Mouse (Mus musculus): Measurements from ENCODE around the gene Aqp8. TPM values are rescaled to one million over a fixed set of nuclear protein-coding genes. Genes with fewer than 3 reads are reported as not detected.

Gene Aqp8
- total and polyA plus RNA-seq, 3 experiments: 1.7 to 6.2 (median 5.2) TPM

DNA sequence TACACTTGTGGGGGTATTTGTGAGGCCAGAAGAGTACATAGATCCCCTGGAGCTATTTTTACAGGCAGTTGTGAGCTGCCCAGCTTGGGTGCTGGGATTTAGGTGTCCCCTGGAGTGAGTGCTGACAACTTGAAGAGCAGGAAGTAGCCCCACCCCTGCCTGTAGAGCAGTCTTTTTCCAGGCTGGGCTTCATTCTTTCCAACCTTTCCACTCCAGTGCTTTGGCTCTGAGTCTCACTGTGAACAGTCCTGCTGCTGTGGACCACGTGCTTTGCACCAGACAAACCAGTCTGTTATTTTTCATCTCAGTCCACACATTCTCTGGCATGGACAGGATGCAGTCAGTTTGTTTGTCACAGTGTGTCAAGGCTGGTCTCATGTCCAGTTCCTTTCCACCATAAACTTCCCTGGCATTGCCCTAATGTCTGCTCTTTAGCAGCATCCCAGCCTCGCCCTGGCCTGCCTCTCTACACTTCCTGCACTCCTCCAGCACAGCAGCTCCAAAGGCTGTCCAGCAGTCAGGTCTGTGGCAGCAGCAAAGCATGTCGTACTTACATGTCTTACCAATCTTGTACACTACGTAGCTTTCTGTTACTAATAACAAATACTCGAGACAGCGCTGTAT is 36.8 kb upstream of the Aqp8 start:
- Histone ChIP-seq H3K9ac (ENCODE audit: low read depth, low read length) (no peak overlapping the region), H3K36me3 (ENCODE audit: control insufficient read depth, insufficient read depth, low read length) (no peaks in the 10 kb centered on the region), H3K27ac (no peak overlapping the region), H3K4me3 (no peak overlapping the region), H3K27me3 (ENCODE audit: control insufficient read depth, insufficient read depth, low read length) (no peaks in the 10 kb centered on the region), H3K4me1 (ENCODE audit: control insufficient read depth, insufficient read depth, low read length) (no peaks in the 10 kb centered on the region; the same call in 1 of the 2 replicates), H3K79me2 (replicated peaks; ENCODE audit: control insufficient read depth, insufficient read depth, low read length) (no peaks in the 10 kb centered on the region)
- 72% methylated on average over 6 of the region's 6 CpGs for WGBS
- DNase-seq: no peak
- no peak for TF ChIP-seq EP300 (IDR thresholded peaks at IDR 0.05; ENCODE audit: insufficient read depth, low read depth, low read length)
- TF ChIP-seq POLR2A (IDR thresholded peaks at IDR 0.05; ENCODE audit: insufficient read depth, low read depth, low read length): no peak
- no peak for TF ChIP-seq CTCF (IDR thresholded peaks at IDR 0.05)
- intact Hi-C loops (cut with DNase I): no loop called here

DNA sequence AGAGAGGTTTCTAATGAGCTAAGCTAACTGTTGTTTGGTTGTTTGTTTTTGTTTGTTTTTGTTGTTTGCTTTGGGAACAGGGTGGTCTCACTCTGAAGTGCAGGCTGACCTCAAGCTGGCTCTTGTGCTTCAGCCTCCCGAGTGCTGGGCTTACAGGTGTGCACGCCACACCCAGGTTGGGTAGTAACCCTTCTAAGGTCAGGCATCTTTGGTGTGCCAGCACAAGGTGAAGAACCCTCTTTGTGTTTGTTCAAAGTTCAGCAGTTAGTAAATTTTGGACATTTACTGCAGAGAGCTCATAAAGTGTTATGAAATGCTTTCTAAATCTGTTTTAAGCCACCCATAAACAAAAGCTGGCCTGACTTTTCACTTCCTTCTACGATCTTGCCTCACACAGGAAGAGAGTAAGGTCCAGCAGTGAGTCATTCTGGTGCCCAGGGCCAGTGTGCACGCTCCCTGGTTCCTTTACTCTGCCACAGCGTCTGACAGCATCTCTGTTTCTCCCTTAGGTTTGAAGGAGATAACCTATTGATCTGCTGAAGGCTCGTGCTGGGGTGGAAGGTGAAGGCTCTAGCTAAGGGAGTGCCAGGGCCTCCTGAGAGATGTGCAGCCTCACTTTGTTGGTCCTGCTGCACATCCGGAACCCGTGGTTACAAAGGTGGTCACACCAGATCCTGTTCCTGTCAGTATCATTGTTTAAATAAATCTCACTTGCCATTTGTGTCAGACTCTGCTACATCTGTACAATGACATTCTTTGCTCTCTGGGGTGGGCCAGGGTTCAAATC is 32.3 kb upstream of the Aqp8 start:
- intact Hi-C loops (cut with DNase I): no loop called here
- TF ChIP-seq EP300 (IDR thresholded peaks at IDR 0.05; ENCODE audit: insufficient read depth, low read depth, low read length) (no peak), CTCF (IDR thresholded peaks at IDR 0.05) (no peak), POLR2A (IDR thresholded peaks at IDR 0.05; ENCODE audit: insufficient read depth, low read depth, low read length) (no peak)
- Histone ChIP-seq H3K4me1 (ENCODE audit: control insufficient read depth, insufficient read depth, low read length) (no peaks in the 10 kb centered on the region; the same call in 1 of the 2 replicates), H3K9ac (ENCODE audit: low read depth, low read length) (no peak overlapping the region), H3K36me3 (ENCODE audit: control insufficient read depth, insufficient read depth, low read length) (no peaks in the 10 kb centered on the region), H3K79me2 (replicated peaks; ENCODE audit: control insufficient read depth, insufficient read depth, low read length) (no peaks in the 10 kb centered on the region), H3K4me3 (no peak overlapping the region), H3K27ac (no peak overlapping the region; the same call in 1 of the 2 replicates), H3K27me3 (ENCODE audit: control insufficient read depth, insufficient read depth, low read length) (no peaks in the 10 kb centered on the region)
- 59% methylated on average over 8 of the region's 8 CpGs for WGBS
- peak; percentile 27 to 36 for DNase-seq

DNA sequence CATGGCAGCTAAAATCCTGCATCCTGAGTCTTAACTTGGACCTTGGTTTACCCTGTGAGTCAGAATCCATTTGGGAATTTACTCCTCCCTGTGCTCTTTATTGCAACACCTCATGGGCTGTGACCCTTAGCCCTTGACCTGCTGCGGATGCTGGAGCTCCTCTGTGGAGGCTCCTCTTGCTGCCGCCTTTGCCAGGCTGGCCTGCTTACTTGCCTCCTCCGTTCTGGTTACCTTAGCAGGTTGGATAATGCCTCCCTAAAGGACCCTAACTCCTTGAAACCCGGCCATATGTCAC is 31.7 kb upstream of the Aqp8 start:
- DNase-seq: no peak
- no peaks in the 10 kb centered on the region for H3K79me2 ChIP-seq (replicated peaks; ENCODE audit: control insufficient read depth, insufficient read depth, low read length)
- H3K36me3 ChIP-seq (ENCODE audit: control insufficient read depth, insufficient read depth, low read length): no peaks in the 10 kb centered on the region
- no peaks in the 10 kb centered on the region; the same call in 1 of the 2 replicates for H3K4me1 ChIP-seq (ENCODE audit: control insufficient read depth, insufficient read depth, low read length)
- intact Hi-C loops (cut with DNase I): no loop called here
- 86% methylated on average over 4 of the region's 4 CpGs for WGBS
- no peak overlapping the region for H3K9ac ChIP-seq (ENCODE audit: low read depth, low read length)
- no peaks in the 10 kb centered on the region for H3K27me3 ChIP-seq (ENCODE audit: control insufficient read depth, insufficient read depth, low read length)
- TF ChIP-seq EP300 (IDR thresholded peaks at IDR 0.05; ENCODE audit: insufficient read depth, low read depth, low read length) (no peak), CTCF (IDR thresholded peaks at IDR 0.05) (no peak), POLR2A (IDR thresholded peaks at IDR 0.05; ENCODE audit: insufficient read depth, low read depth, low read length) (no peak)
- H3K4me3 ChIP-seq: no peak overlapping the region
- H3K27ac ChIP-seq: no peak overlapping the region

DNA sequence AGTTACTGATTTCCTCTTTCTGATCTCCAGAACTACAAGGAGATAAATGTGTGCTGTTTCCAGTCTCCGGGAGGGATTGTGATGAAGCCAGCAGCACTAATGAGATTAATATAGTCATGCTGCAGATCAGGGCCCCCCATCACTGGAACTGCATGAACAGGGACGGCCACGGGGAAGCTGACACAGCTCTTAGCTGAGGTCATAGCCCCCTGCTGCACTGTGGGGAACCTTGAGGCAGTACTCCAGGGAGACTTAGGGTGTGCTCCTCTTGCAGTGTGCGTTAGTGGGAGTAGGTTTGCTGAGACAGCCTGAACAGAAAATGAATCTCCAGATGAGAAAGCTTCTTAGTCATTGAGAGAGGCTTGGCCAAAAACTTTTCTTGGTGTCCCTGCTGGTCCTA is 30.9 kb upstream of the Aqp8 start:
- Histone ChIP-seq H3K4me1 (ENCODE audit: control insufficient read depth, insufficient read depth, low read length) (no peaks in the 10 kb centered on the region; the same call in 1 of the 2 replicates), H3K27me3 (ENCODE audit: control insufficient read depth, insufficient read depth, low read length) (no peaks in the 10 kb centered on the region), H3K36me3 (ENCODE audit: control insufficient read depth, insufficient read depth, low read length) (no peaks in the 10 kb centered on the region), H3K27ac (no peak overlapping the region), H3K4me3 (no peak overlapping the region), H3K9ac (ENCODE audit: low read depth, low read length) (no peak overlapping the region), H3K79me2 (replicated peaks; ENCODE audit: control insufficient read depth, insufficient read depth, low read length) (no peaks in the 10 kb centered on the region)
- DNase-seq: no peak
- TF ChIP-seq POLR2A (IDR thresholded peaks at IDR 0.05; ENCODE audit: insufficient read depth, low read depth, low read length): no peak
- TF ChIP-seq EP300 (IDR thresholded peaks at IDR 0.05; ENCODE audit: insufficient read depth, low read depth, low read length): no peak
- TF ChIP-seq CTCF (IDR thresholded peaks at IDR 0.05): no peak
- WGBS: 82% methylated on average over 4 of the region's 4 CpGs
- intact Hi-C loops (cut with DNase I): no loop called here

DNA sequence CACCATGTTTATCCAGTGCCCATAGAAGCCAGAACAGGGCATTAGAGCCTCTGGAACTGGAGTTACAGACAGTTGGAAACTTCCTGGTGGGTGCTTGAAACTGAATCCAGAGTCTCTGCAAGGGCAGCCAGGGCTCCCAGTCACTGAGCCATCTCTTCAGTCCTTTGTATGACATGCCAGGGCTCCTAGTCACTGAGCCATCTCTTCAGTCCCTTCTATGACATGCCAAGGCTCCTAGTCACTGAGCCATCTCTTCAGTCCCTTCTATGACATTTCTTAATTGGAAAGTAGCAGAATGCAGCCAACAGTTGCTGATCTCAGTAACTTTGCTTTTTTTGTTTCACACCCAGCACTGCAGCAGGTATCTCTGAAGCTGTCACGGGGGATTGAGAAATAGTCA is 20.0 kb upstream of the Aqp8 start:
- H3K27me3 ChIP-seq (ENCODE audit: control insufficient read depth, insufficient read depth, low read length): no peaks in the 10 kb centered on the region
- no peak for DNase-seq
- intact Hi-C loops (cut with DNase I): no loop called here
- 67% methylated on average over 1 of the region's 1 CpGs for WGBS
- H3K4me3 ChIP-seq: no peak overlapping the region
- H3K4me1 ChIP-seq (ENCODE audit: control insufficient read depth, insufficient read depth, low read length): no peaks in the 10 kb centered on the region
- TF ChIP-seq EP300 (IDR thresholded peaks at IDR 0.05; ENCODE audit: insufficient read depth, low read depth, low read length) (no peak), POLR2A (IDR thresholded peaks at IDR 0.05; ENCODE audit: insufficient read depth, low read depth, low read length) (no peak), CTCF (IDR thresholded peaks at IDR 0.05) (no peak)
- no peak overlapping the region for H3K9ac ChIP-seq (ENCODE audit: low read depth, low read length)
- no peaks in the 10 kb centered on the region for H3K36me3 ChIP-seq (ENCODE audit: control insufficient read depth, insufficient read depth, low read length)
- H3K27ac ChIP-seq: no peak overlapping the region
- H3K79me2 ChIP-seq (replicated peaks; ENCODE audit: control insufficient read depth, insufficient read depth, low read length): no peaks in the 10 kb centered on the region

DNA sequence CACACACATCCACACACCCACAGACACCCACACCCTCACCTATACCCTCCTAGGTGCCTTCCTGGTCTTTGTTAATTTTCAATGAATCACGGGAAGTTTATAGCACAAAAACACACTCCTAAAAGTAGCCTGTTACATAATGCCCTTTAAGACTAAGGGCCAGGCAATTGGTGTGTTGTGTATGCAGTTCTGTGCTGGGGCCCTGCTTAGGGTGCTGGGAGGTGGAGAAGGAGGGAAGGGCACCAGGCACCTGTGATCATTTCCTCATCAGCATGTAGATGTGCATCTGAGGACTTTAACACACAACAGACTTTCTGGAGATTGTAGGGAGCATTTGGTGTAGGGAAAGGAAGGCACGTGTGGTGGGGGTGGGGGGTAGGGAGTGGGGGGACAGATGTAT is 13.3 kb upstream of the Aqp8 start:
- intact Hi-C loops (cut with DNase I): no loop called here

More for the DNA sequence above, 13.3 kb upstream of the Aqp8 start:
- peaks cover 1% of the 10 kb centered on the region; the same call in 1 of the 2 replicates for H3K4me1 ChIP-seq (ENCODE audit: control insufficient read depth, insufficient read depth, low read length)
- no peak overlapping the region for H3K9ac ChIP-seq (ENCODE audit: low read depth, low read length)
- TF ChIP-seq POLR2A (IDR thresholded peaks at IDR 0.05; ENCODE audit: insufficient read depth, low read depth, low read length) (no peak), CTCF (IDR thresholded peaks at IDR 0.05) (no peak), EP300 (IDR thresholded peaks at IDR 0.05; ENCODE audit: insufficient read depth, low read depth, low read length) (no peak)
- H3K27ac ChIP-seq: no peak overlapping the region
- H3K79me2 ChIP-seq (replicated peaks; ENCODE audit: control insufficient read depth, insufficient read depth, low read length): no peaks in the 10 kb centered on the region
- no peaks in the 10 kb centered on the region for H3K27me3 ChIP-seq (ENCODE audit: control insufficient read depth, insufficient read depth, low read length)
- no peak for DNase-seq
- WGBS: 84% methylated on average over 2 of the region's 2 CpGs
- no peaks in the 10 kb centered on the region for H3K36me3 ChIP-seq (ENCODE audit: control insufficient read depth, insufficient read depth, low read length)
- H3K4me3 ChIP-seq: no peak overlapping the region

Measured in heart, adult 2 months (tissue).